Mouse (Mus musculus): ENCODE data around the gene Ets1. TPM values are rescaled to one million over a fixed set of nuclear protein-coding genes. Genes with fewer than 3 reads are reported as not detected.

Ets1 gene
- polyA plus RNA-seq, 1 experiment: 1.1 TPM

GRCm38 (mm10) chr9:32688351-32688750, 52.3 kb downstream of the Ets1 start:
- no peak overlapping the region for H3K4me3 ChIP-seq (ENCODE audit: control insufficient read depth, low read depth, low read length)
- no peak overlapping the region for H3K27ac ChIP-seq (ENCODE audit: control insufficient read depth, insufficient read depth, low read depth, low read length)
- no peaks in the 10 kb centered on the region for H3K27me3 ChIP-seq (ENCODE audit: control insufficient read depth, insufficient read depth, low read length)
- no peak for TF ChIP-seq POLR2A (IDR thresholded peaks at IDR 0.05; ENCODE audit: control insufficient read depth, low read depth, low read length)
- no peak for TF ChIP-seq CTCF (IDR thresholded peaks at IDR 0.05; ENCODE audit: control insufficient read depth, insufficient read depth, insufficient replicate concordance, low read depth, low read length)
- no peaks in the 10 kb centered on the region for H3K36me3 ChIP-seq (ENCODE audit: control insufficient read depth, insufficient read depth, low read length)
- no peaks in the 10 kb centered on the region for H3K4me1 ChIP-seq (ENCODE audit: control insufficient read depth, insufficient read depth, low read length)

- Histone ChIP-seq H3K27me3 (ENCODE audit: control insufficient read depth, insufficient read depth, low read length) (no peaks in the 10 kb centered on the region), H3K36me3 (ENCODE audit: control insufficient read depth, insufficient read depth, low read length) (no peaks in the 10 kb centered on the region), H3K27ac (ENCODE audit: control insufficient read depth, insufficient read depth, low read depth, low read length) (no peak overlapping the region), H3K4me1 (ENCODE audit: control insufficient read depth, insufficient read depth, low read length) (peaks cover 6% of the 10 kb centered on the region), H3K4me3 (ENCODE audit: control insufficient read depth, low read depth, low read length) (no peak overlapping the region)
- TF ChIP-seq POLR2A (IDR thresholded peaks at IDR 0.05; ENCODE audit: control insufficient read depth, low read depth, low read length): no peak
- TF ChIP-seq CTCF (IDR thresholded peaks at IDR 0.05; ENCODE audit: control insufficient read depth, insufficient read depth, insufficient replicate concordance, low read depth, low read length): no peak
Observed at GRCm38 (mm10) chr9:32691151-32691925, 55.3 kb downstream of the Ets1 start.

DNA sequence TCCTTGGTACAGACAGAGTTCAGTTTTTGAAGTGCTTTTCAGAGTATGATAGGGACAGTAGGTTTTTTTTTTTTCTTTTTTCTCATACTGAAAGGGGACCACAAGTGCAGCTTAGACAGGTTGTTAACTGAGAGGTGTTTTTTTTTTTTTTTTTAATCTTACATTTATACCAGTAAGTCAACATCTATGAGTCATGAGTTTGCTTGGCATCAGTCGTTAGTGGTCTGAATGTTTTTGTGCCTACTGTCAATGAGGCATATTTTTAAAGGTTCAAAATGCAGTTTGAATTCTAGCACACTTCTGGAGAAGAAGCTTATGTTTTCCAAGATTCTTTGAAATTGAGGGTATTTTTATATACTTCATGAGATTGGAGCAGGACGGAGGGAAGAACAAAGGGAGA, 56.9 kb downstream of the Ets1 start:
- Histone ChIP-seq H3K4me1 (ENCODE audit: control insufficient read depth, insufficient read depth, low read length) (peaks cover 9% of the 10 kb centered on the region), H3K36me3 (ENCODE audit: control insufficient read depth, insufficient read depth, low read length) (no peaks in the 10 kb centered on the region), H3K27ac (ENCODE audit: control insufficient read depth, insufficient read depth, low read depth, low read length) (no peak overlapping the region), H3K4me3 (ENCODE audit: control insufficient read depth, low read depth, low read length) (no peak overlapping the region), H3K27me3 (ENCODE audit: control insufficient read depth, insufficient read depth, low read length) (no peaks in the 10 kb centered on the region)
- TF ChIP-seq CTCF (IDR thresholded peaks at IDR 0.05; ENCODE audit: control insufficient read depth, insufficient read depth, insufficient replicate concordance, low read depth, low read length): no peak
- TF ChIP-seq POLR2A (IDR thresholded peaks at IDR 0.05; ENCODE audit: control insufficient read depth, low read depth, low read length): no peak

- peaks cover 9% of the 10 kb centered on the region for H3K4me1 ChIP-seq (ENCODE audit: control insufficient read depth, insufficient read depth, low read length)
- TF ChIP-seq POLR2A (IDR thresholded peaks at IDR 0.05; ENCODE audit: control insufficient read depth, low read depth, low read length) (no peak), CTCF (IDR thresholded peaks at IDR 0.05; ENCODE audit: control insufficient read depth, insufficient read depth, insufficient replicate concordance, low read depth, low read length) (no peak)
- no peaks in the 10 kb centered on the region for H3K27me3 ChIP-seq (ENCODE audit: control insufficient read depth, insufficient read depth, low read length)
- H3K27ac ChIP-seq (ENCODE audit: control insufficient read depth, insufficient read depth, low read depth, low read length): no peak overlapping the region
- no peak overlapping the region for H3K4me3 ChIP-seq (ENCODE audit: control insufficient read depth, low read depth, low read length)
- H3K36me3 ChIP-seq (ENCODE audit: control insufficient read depth, insufficient read depth, low read length): no peaks in the 10 kb centered on the region
Observed at GRCm38 (mm10) chr9:32693411-32693810, 57.4 kb downstream of the Ets1 start.

DNA sequence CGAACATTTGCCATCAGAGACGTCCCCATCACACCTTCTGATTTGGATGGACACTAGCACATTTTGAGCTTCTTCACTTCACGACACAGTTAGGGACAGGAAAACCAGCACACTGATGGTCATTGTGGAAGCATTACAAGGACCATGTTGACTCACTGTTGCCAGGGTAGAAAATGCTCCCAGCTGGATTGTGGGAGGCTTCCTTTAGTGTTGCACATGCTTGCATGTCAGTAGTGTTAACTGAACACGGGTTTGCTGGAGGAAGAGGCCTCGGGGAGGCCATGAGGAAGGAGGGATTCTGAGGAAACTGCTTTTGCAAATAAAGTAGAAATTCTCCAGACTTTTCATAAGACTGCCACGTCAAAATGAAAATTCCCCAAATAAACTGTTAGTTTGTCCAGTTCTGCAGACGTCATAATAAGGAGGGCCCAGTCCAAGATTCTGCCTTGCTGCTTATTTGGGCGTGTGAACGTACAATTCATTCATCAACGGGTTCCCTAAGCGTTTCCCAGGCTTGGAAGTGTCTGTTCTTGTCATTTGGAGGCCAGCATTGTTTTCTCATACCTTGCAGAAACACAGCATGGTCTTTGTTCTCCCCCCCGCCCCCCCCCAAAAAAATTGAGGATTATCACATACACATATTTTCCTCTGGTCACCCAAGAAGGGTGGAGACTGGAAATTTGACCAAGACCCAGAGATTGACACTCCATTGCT, 58.2 kb downstream of the Ets1 start:
- Histone ChIP-seq H3K4me3 (ENCODE audit: control insufficient read depth, low read depth, low read length) (no peak overlapping the region), H3K36me3 (ENCODE audit: control insufficient read depth, insufficient read depth, low read length) (no peaks in the 10 kb centered on the region), H3K27me3 (ENCODE audit: control insufficient read depth, insufficient read depth, low read length) (no peaks in the 10 kb centered on the region), H3K27ac (ENCODE audit: control insufficient read depth, insufficient read depth, low read depth, low read length) (no peak overlapping the region), H3K4me1 (ENCODE audit: control insufficient read depth, insufficient read depth, low read length) (peaks cover 9% of the 10 kb centered on the region)
- no peak for TF ChIP-seq POLR2A (IDR thresholded peaks at IDR 0.05; ENCODE audit: control insufficient read depth, low read depth, low read length)
- no peak for TF ChIP-seq CTCF (IDR thresholded peaks at IDR 0.05; ENCODE audit: control insufficient read depth, insufficient read depth, insufficient replicate concordance, low read depth, low read length)

- Histone ChIP-seq H3K27ac (ENCODE audit: control insufficient read depth, insufficient read depth, low read depth, low read length) (no peak overlapping the region), H3K4me3 (ENCODE audit: control insufficient read depth, low read depth, low read length) (peak overlapping the region; percentile 88), H3K36me3 (ENCODE audit: control insufficient read depth, insufficient read depth, low read length) (no peaks in the 10 kb centered on the region), H3K4me1 (ENCODE audit: control insufficient read depth, insufficient read depth, low read length) (peaks cover 9% of the 10 kb centered on the region), H3K27me3 (ENCODE audit: control insufficient read depth, insufficient read depth, low read length) (no peaks in the 10 kb centered on the region)
- no peak for TF ChIP-seq CTCF (IDR thresholded peaks at IDR 0.05; ENCODE audit: control insufficient read depth, insufficient read depth, insufficient replicate concordance, low read depth, low read length)
- TF ChIP-seq POLR2A (IDR thresholded peaks at IDR 0.05; ENCODE audit: control insufficient read depth, low read depth, low read length): no peak
Observed at GRCm38 (mm10) chr9:32694916-32695490, 59.0 kb downstream of the Ets1 start.

Measured in testis, adult 2 months (tissue).